Mouse (Mus musculus): Measurements from ENCODE around the gene Aoc1. TPM values are rescaled to one million over a fixed set of nuclear protein-coding genes. Genes with fewer than 3 reads are reported as not detected.

The Aoc1 gene
- total RNA-seq, 2 experiments from 2014 or later: not detected

GRCm38 (mm10) chr6:48902511-48903406 lies 30.1 kb downstream of the Aoc1 start:
- intact Hi-C loops (cut with DNase I): no loop called here
- no peak for DNase-seq

- intact Hi-C loops (cut with DNase I): no loop called here
These were observed 30.7 kb downstream of the Aoc1 start for GRCm38 (mm10) chr6:48903437-48903836.

DNA sequence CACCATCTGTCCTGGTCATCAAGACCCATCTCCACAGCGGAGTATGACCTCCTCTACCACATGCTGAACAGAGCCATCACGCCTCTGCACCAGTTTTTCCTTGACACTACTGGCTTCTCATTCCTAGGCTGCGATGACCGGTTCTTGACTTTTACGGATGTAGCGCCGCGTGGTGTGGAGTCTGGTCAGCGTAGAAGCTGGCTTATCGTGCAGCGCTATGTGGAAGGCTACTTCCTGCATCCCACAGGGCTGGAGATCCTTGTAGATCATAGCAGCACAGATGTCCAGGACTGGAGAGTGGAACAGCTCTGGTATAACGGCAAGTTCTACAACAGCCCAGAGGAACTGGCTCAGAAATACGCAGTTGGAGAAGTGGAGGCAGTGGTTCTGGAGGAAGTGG lies 32.9 kb downstream of the Aoc1 start:
- DNase-seq: no peak
- intact Hi-C loops (cut with DNase I): no loop called here

More at GRCm38 (mm10) chr6:48903437-48903836, 30.7 kb downstream of the Aoc1 start:
- DNase-seq: no peak

DNA sequence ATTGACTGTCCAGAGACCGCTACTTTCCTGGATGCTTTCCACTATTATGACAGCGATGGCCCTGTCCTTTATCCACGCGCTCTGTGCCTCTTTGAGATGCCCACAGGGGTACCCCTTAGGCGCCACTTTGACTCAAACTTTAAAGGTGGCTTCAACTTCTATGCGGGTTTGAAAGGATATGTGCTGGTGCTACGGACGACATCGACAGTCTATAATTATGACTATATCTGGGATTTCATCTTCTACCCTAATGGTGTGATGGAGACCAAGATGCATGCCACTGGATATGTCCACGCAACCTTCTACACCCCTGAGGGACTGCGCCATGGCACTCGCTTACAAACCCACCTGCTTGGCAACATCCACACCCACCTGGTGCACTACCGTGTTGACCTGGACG lies 33.7 kb downstream of the Aoc1 start:
- no peak for DNase-seq

DNA sequence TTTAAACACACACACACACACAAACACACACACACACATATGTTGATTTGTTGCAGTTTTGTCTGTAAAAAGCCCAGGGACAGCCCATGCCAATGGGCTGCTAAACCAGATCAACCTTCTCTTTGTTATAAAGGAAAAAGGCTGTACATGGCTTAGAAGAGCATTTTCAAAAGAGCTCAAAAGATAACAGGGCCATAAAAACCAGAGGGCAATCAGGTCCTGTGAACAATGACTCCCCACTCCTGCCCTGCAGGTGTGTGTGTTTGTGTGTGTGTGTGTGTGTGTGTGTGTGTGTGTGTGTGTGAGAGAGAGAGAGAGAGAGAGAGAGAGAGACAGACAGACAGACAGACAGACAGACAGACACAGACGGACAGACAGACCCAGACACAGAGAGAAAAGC lies 36.5 kb downstream of the Aoc1 start:
- intact Hi-C loops (cut with DNase I): no loop called here
- DNase-seq: no peak

More for the DNA sequence above, 33.7 kb downstream of the Aoc1 start:
- intact Hi-C loops (cut with DNase I): no loop called here

- peak in 1 of 2 experiments; percentile 19 for DNase-seq
- intact Hi-C loops (cut with DNase I): no loop called here
These were observed 39.3 kb downstream of the Aoc1 start for GRCm38 (mm10) chr6:48912033-48912432.

- intact Hi-C loops (cut with DNase I): no loop called here
- no peak for DNase-seq
These were observed 40.9 kb downstream of the Aoc1 start for GRCm38 (mm10) chr6:48913587-48913986.

DNA sequence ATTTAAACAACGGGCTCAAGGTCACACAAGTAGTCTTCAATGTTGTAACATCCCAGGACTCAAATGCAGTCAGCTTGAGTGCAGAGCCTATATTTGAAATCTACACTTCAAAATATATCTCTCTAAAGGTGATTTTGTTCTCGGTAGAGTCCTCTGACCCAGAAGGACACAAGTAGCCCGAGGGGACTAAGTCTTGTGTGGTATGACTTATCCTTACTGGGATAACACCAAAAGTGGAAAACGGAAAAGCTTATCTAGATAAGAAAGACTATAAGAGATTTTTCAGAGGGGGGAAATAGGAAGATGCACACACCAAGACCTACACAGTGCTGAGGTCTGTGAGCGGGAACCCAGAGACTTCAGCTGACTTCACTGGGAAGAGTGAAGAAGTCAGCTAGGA lies 56.9 kb downstream of the Aoc1 start, which contains the start of gene 1600015I10Rik:
TSS of gene 1600015I10Rik (plus strand) at position 301 of the 400 bp plus-strand sequence.
- no peak for DNase-seq
- intact Hi-C loops (cut with DNase I): no loop called here

GRCm38 (mm10) chr6:48949596-48949995 lies 76.9 kb downstream of the Aoc1 start:
- intact Hi-C loops (cut with DNase I): no loop called here

DNA sequence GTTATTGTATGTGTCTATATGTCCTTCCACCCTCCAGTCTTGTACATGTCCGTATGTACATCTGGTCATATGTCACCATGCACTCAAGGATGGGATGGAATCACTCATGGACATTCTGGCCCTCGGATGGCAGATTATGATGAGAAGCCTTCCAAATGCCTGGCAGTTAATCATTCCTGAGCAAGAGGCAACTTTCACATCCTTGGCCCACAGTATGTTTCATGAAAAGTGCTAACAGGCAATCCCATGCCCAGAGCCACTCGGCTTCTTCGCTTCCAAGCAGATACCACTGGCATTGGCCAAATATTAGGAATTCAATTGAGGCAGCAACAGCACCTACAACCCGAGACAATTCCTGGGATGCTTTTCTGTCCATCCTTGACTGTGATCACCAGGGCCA lies 78.0 kb downstream of the Aoc1 start:
- intact Hi-C loops (cut with DNase I): no loop called here
- DNase-seq: no peak

More at GRCm38 (mm10) chr6:48949596-48949995, 76.9 kb downstream of the Aoc1 start:
- no peak for DNase-seq

DNA sequence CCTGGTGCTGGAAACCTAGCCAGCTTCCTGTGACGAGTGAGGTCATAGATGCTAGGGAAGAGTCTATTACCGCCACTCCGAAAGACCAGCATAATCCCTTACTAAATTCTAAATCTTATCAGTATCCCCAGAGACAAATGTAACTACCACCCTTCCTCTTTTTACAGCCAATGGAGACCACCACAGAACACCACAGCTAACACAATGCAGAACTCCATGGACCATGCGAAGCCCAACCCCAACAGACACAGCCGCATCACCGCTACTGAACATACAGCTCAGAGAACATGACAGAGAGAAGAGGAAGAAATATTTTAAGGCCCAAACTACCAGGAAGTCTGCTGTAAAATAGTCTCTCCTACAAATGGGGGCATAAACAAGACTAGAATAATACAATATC lies 78.9 kb downstream of the Aoc1 start:
- no peak for DNase-seq
- intact Hi-C loops (cut with DNase I): no loop called here

GRCm38 (mm10) chr6:48953220-48953619 lies 80.5 kb downstream of the Aoc1 start:
- DNase-seq: no peak
- intact Hi-C loops (cut with DNase I): no loop called here

GRCm38 (mm10) chr6:48954211-48954610 lies 81.5 kb downstream of the Aoc1 start:
- intact Hi-C loops (cut with DNase I): no loop called here
- DNase-seq: no peak

DNA sequence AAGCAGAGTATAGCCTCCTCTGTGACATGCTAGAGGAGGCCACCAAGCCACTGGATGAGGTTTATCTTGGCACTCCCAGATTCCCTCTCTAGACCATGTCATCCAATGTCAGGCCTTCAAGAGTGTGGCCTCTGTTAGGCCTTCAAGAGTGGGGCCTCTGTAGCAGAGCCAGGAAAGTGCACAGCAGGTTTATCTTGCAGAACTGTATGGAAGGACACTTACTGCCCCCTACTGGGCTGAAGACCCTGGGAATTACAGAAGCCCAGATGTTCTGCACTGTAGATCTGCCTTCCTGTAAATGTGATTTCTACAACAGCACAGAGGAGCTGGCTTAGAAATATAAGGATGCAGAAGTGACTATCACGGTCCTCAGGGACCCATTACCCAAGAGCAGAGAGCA lies 82.2 kb downstream of the Aoc1 start:
- DNase-seq: peak; percentile 42 to 61
- intact Hi-C loops (cut with DNase I): loop anchor here (1.0 to 5.0 kb wide), 3 partner anchors 95 to 308 kb away; partner anchors contain the start of gene Gimap8

- DNase-seq: no peak
- intact Hi-C loops (cut with DNase I): loop anchor here (5.0 kb wide), 1 partner anchor 309 kb away; the partner anchor contains the start of gene Gimap8
These were observed 84.1 kb downstream of the Aoc1 start for GRCm38 (mm10) chr6:48956785-48957184.

DNA sequence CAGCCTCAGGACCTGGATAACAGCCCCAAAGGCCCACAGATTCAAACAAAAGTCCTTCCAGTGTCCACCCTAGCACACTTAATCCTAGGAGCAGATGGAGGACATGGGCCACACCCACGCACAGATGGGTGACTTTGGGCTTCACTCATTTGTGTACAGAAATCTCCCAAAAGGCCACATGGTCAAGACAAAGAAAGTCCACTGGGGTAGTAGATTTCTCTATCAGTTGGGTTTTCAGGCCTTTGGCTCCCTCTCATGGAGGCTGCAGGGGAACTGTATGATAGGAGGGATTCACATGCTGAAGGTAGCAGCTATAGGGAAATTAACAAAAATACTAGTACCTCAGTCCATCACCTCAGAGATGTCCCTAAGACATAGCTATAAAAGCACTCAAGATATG lies 85.4 kb downstream of the Aoc1 start:
- intact Hi-C loops (cut with DNase I): loop anchor here (5.0 kb wide), 1 partner anchor 311 kb away; the partner anchor contains the start of gene Gimap8
- DNase-seq: peak; percentile 8 to 28

Other genes with a start within 250 kb of the Aoc1 start
- gene AI854703, start 246.1 kb upstream of the Aoc1 start, total RNA-seq (2021): under 1 TPM; 0.50 to 0.89 TPM
- 10 to 100 TPM; 11.0 to 14.0 TPM for gene Gimap8, start 225.7 kb upstream of the Aoc1 start, total RNA-seq (2021)
- 1 to 10 TPM; 6.0 to 7.5 TPM for gene Gimap9, start 196.8 kb upstream of the Aoc1 start, total RNA-seq (2021)
- 10 to 100 TPM; 46.9 to 57.4 TPM for gene Gimap4, start 188.3 kb upstream of the Aoc1 start, total RNA-seq (2021)
- gene Gimap6, start 164.7 kb upstream of the Aoc1 start, total RNA-seq (2021): 10 to 100 TPM; 73.8 to 74.5 TPM
- gene Gm28053, start 154.3 kb upstream of the Aoc1 start, total RNA-seq (2021): 1 to 10 TPM; 5.0 to 6.6 TPM
- not detected for gene Gimap7, start 154.3 kb upstream of the Aoc1 start, total RNA-seq (2021)
- 10 to 100 TPM; 19.1 to 20.3 TPM for gene Gimap1, start 133.8 kb upstream of the Aoc1 start, total RNA-seq (2021)
- 10 to 100 TPM; 10.1 to 13.3 TPM for gene Gimap5, start 126.7 kb upstream of the Aoc1 start, total RNA-seq (2021)
- gene Gimap3, start 102.0 kb upstream of the Aoc1 start, total RNA-seq (2021): under 1 TPM; 0.45 to 0.72 TPM
- 10 to 100 TPM; 22.4 to 27.5 TPM for gene Tmem176a, start 32.0 kb upstream of the Aoc1 start, total RNA-seq (2021)
- gene Tmem176b, start 31.4 kb upstream of the Aoc1 start, total RNA-seq (2021): 10 to 100 TPM; 72.1 to 81.8 TPM
- not detected for gene 1600015I10Rik, start 57.0 kb downstream of the Aoc1 start, total RNA-seq (2021)
- not detected for gene Doxl2, start 102.1 kb downstream of the Aoc1 start, total RNA-seq (2021)
- gene Svs1, start 114.0 kb downstream of the Aoc1 start, total RNA-seq (2021): not detected
- gene Gpnmb, start 163.7 kb downstream of the Aoc1 start, total RNA-seq (2021): under 1 TPM; 0.43 to 0.52 TPM
- 10 to 100 TPM; 33.1 to 35.1 TPM for gene Malsu1, start 200.9 kb downstream of the Aoc1 start, total RNA-seq (2021)